In genomic region chr15:5139366-5139765, GRCm38 (mm10) we compare ENCODE assay signal across 1 mouse cellular context.
TF ChIP-seq lines count a peak whose summit lies in the region.

No protein-coding gene starts in this region.

TF ChIP-seq in MEL, 35 proteins besides CTCF, POLR2A, EP300 and RAD21:
- TF ChIP-seq ZC3H11A (IDR thresholded peaks at IDR 0.05; ENCODE audit: low read depth, low read length) (no peak), RCOR1 (IDR thresholded peaks at IDR 0.05; ENCODE audit: low read depth, low read length) (peak; percentile 32; the same call in 1 of the 2 replicates), ELF1 (IDR thresholded peaks at IDR 0.05; ENCODE audit: low read depth, low read length) (no peak), NRF1 (IDR thresholded peaks at IDR 0.05; ENCODE audit: insufficient read depth, low read depth, low read length, poor library complexity, severe bottlenecking) (no peak), MYB (IDR thresholded peaks at IDR 0.05; ENCODE audit: low read depth, low read length) (peak; percentile 46), TCF12 (IDR thresholded peaks at IDR 0.05; ENCODE audit: low read depth, low read length) (0 out of 2 replicates have a peak, but pooled peaks have one; percentile 8), NELFE (IDR thresholded peaks at IDR 0.05; ENCODE audit: low read depth, low read length) (0 out of 2 replicates have a peak, but pooled peaks have one; percentile 15), JUND (IDR thresholded peaks at IDR 0.05; ENCODE audit: low read depth, low read length) (no peak), SIN3A (IDR thresholded peaks at IDR 0.05; ENCODE audit: low read length) (peak; percentile 34; the same call in 1 of the 2 replicates), KAT2A (conservative IDR thresholded peaks at IDR 0.05; ENCODE audit: low read depth, low read length) (no peak), ETS1 (IDR thresholded peaks at IDR 0.05; ENCODE audit: low read depth, low read length) (peak; percentile 28; the same call in 1 of the 2 replicates), BHLHE40 (IDR thresholded peaks at IDR 0.05; ENCODE audit: borderline replicate concordance, low read depth, low read length) (0 out of 2 replicates have a peak, but pooled peaks have one; percentile 41), CHD1 (IDR thresholded peaks at IDR 0.05; ENCODE audit: low read depth, low read length) (no peak; the same call in 1 of the 2 replicates), TAL1 (IDR thresholded peaks at IDR 0.05; ENCODE audit: low read length) (no peak), MXI1 (IDR thresholded peaks at IDR 0.05; ENCODE audit: low read depth, low read length) (no peak), MEF2A (IDR thresholded peaks at IDR 0.05; ENCODE audit: extremely low read depth, insufficient replicate concordance, low read depth, low read length, poor library complexity, severe bottlenecking) (no peak), TBP (IDR thresholded peaks at IDR 0.05; ENCODE audit: low read depth, low read length) (no peak), MAZ (IDR thresholded peaks at IDR 0.05; ENCODE audit: low read depth, low read length) (no peak; the same call in 1 of the 2 replicates), CHD2 (IDR thresholded peaks at IDR 0.05; ENCODE audit: low read length) (no peak), USF1 (IDR thresholded peaks at IDR 0.05; ENCODE audit: low read depth, low read length) (no peak), HCFC1 (IDR thresholded peaks at IDR 0.05; ENCODE audit: low read depth, low read length) (no peak), GATA1 (IDR thresholded peaks at IDR 0.05; ENCODE audit: low read depth, low read length) (peak; percentile 81), GABPA (IDR thresholded peaks at IDR 0.05; ENCODE audit: low read depth, low read length) (no peak), E2F4 (IDR thresholded peaks at IDR 0.05; ENCODE audit: borderline replicate concordance, low read depth, low read length) (no peak), POLR2AphosphoS5 (IDR thresholded peaks at IDR 0.05; ENCODE audit: borderline replicate concordance, low read depth, low read length) (no peak), USF2 (IDR thresholded peaks at IDR 0.05; ENCODE audit: borderline replicate concordance in 1 of 2, insufficient read depth in 1 of 2, low read depth in 1 of 2, low read length in 2 of 2) (no peak), MAX (IDR thresholded peaks at IDR 0.05; ENCODE audit: low read length) (peak; percentile 11; the same call in 1 of the 2 replicates), ZNF384 (IDR thresholded peaks at IDR 0.05; ENCODE audit: low read depth, low read length) (no peak), MAFK (IDR thresholded peaks at IDR 0.05; ENCODE audit: borderline replicate concordance, low read depth, low read length) (0 out of 2 replicates have a peak, but pooled peaks have one; percentile 14), POLR2AphosphoS2 (IDR thresholded peaks at IDR 0.05; ENCODE audit: low read length) (no peak), UBTF (IDR thresholded peaks at IDR 0.05; ENCODE audit: borderline replicate concordance, insufficient read depth, low read depth, low read length) (no peak), ZMIZ1 (IDR thresholded peaks at IDR 0.05; ENCODE audit: low read depth, low read length) (no peak), SMC3 (IDR thresholded peaks at IDR 0.05; ENCODE audit: low read depth, low read length) (no peak)
